Mouse (Mus musculus) neural tube, embryonic 10.5 days (tissue): ENCODE data around the gene Abhd15.
A peak's percentile ranks its signal among the peaks of the same experiment; 100 is the strongest.

ENCODE experiments used
- DNase-seq: peaks from one replicate; pipeline ENCODE4 v3.0.0-alpha.2; 2017; ENCODE audit warnings: low spot score; ENCODE audit errors: extremely low spot score

The Abhd15 gene

DNA sequence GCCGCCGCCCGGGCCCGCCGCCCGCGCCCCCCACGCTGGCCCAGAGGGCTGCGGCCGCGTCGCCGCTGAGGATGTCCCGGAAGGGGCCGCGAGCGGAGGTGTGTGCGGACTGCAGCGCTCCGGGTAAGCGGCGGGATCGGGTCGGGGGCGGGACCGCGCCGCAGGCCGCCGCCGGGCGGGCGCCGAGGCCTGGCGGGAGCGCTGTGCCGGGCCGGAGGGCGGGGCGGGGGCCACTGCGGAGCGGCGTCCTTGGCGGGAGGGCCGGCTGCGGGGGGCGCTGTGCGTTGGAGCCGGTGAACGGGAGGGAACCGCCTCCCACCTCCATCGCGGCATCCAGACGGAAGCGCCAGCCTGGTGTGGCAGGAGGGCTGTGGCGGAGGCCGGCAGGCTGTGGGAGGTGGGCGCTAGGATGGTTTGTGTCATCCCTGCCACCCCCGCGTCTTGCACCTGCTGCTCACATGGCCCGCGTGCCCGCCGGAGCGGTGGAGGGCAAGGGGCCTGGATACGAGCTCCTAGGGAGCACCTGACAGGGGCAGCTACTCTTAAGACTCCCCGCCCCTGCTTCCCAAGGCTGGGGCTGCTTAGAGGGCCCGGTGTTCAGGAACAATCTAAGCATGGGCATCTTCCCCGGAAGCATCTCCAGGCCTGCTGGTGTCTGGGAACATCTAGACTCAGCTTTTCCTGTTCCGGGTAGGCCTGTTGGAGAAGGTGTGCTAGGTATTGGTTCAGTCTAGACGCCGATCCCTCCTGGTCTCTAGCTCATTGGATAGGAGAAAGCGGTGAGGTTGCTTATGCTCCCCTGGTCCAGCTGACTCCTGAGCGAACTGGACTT, 21.2 kb upstream of the Abhd15 start, which contains the start of gene Git1:
Gene Git1, plus strand, starts transcription at position 51 of the 832 bp plus-strand sequence.
- peak; percentile 62 for DNase-seq

DNA sequence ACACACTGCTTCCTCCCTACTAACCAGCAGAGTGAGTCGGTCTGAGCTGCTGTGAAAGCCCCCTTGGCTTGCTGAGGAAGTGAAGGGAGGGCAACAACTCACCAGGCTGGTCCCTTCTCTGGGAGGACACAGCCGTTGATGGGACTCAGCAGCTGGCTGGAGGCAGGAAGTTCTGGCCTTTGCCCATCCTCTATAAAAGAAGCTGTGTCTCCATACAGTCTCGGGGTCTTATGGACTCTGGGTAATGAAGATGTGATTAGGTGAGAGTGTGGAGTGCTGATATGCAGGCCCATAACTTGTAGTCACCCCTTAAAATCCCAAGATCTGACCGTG, 20.6 kb upstream of the Abhd15 start:
- no peak for DNase-seq

DNA sequence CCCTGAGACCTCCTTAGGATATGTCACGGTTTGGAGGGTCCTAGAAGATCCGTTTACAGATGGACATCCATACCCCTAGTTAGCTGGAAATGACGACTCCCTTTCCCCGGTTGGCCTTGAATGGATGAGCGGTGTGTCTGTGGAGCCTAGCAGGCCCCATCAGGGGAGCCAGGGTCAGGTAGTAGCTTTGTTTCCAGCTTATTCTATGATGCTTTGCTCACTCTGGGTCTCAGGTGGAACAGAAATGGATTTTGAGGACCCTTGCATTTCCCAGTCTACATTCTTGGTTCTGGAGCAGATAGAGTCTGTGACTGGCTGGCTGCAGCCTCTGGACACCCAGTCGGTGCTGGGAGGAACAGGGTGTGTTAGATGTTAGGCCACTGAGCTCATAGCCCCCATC, 20.1 kb upstream of the Abhd15 start:
- DNase-seq: no peak

DNA sequence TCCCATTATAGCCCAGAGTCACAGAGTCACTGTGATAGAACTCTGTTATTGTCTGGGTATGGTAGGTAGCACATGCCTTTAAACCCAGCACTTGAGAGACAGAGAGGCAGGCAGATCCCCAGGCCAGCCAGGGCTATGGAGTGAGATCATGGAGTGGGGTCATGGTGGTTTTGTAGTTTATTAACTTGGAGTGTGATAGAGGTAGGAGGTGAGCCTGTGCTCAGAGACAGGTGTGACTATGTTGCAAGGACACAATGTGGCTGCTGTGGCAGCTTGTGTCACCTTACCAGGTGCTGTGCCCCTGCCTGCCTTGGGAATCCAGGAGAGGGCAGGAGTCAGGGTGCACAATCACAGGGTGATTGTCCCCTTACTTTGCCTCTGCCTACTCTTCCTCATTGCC, 19.4 kb upstream of the Abhd15 start:
- DNase-seq: no peak

DNA sequence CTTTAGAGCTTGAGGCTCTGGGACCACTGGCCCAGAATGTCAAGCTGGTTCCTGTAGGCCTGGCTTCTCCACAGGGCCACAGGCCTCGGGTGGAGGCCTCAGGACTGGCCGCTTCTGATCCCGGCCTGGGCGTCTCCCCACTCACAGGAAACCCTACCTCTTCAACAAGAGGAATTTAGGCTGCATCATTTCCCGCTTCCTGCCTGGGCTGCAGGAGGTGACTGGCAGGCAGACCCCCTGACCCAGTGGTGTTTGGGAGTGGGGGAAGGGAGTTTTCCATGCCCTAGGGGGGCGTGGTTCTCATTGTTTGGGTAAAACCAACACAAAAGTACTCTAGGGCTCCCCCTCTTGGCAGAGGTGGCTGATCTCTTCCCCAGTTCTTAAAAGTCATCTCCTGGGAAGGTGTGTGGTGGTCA, 17.6 kb upstream of the Abhd15 start:
- DNase-seq: peak; percentile 67

DNA sequence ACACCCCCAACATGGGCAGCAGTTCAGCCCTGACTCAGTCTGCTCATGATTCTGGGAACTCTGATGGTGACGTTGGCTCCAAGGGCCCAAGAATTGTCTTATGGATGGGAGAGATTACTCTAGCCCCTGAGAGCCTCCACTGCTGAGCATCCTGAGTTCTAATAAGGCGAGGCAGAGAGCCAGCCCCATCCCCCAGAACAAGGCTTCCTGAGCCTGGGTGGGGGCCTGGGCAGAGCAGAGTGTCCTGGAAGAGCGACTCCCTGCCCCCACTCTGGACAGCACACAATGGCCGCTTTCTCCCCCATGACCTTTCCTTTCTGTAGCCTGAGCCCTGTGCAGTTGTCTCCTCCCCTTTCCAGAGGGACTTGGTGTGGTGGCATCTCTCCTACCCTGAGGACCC, 17.1 kb upstream of the Abhd15 start:
- no peak for DNase-seq

DNA sequence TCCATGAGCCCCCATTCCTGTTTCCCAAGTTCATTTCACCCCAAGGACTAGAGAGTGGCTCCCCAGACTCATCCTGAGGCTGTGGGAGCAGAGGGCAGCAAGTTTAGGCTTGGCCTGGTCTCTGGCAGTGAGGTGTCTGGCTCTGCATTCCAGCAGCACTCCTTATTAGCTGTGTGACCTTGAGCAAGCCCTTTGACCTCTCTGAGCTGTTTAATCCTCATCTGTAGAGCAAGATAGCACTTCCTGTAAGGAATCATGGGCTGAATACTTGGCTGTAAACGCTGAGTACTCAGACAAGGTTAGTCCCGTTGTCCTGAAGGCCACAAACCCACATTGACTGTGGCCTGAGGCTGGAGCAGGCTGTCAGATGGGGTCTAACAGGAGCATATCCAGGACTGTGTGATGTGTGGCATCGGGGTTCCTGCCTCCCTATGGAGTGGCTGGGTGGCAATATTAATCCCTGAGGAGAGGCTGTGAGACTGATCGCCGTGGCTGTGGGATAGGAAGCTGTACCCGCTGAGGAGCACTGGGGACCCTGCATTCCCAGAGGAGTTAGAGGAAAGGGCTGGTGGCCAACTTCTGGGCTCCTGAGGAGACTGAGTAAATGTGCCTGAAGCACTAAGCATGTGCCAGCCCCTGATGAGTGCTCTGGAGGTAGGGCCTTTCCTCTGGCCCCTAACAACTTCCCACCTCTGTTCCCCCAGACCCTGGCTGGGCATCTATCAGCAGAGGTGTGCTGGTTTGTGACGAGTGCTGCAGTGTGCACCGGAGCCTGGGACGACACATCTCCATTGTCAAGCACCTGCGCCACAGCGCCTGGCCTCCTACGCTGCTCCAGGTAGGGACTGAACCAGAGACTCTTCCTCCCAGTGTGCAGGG, 16.4 kb upstream of the Abhd15 start:
- no peak for DNase-seq

DNA sequence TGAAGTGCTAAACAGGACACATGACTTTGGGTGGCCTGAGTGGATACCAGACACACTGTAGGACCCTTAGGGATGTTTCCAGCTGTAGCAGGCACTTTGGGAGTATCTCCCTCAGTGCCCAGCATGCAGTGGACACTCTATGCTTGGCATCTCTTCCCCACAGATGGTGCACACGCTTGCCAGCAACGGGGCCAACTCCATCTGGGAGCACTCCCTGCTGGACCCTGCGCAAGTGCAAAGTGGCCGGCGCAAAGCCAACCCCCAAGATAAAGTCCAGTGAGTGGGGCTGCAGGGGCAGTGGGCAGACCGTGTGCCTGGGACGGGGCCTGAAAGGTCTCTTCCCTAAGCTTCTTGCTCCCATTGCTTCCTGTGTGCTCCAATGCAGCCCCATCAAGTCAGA, 15.6 kb upstream of the Abhd15 start:
- no peak for DNase-seq

DNA sequence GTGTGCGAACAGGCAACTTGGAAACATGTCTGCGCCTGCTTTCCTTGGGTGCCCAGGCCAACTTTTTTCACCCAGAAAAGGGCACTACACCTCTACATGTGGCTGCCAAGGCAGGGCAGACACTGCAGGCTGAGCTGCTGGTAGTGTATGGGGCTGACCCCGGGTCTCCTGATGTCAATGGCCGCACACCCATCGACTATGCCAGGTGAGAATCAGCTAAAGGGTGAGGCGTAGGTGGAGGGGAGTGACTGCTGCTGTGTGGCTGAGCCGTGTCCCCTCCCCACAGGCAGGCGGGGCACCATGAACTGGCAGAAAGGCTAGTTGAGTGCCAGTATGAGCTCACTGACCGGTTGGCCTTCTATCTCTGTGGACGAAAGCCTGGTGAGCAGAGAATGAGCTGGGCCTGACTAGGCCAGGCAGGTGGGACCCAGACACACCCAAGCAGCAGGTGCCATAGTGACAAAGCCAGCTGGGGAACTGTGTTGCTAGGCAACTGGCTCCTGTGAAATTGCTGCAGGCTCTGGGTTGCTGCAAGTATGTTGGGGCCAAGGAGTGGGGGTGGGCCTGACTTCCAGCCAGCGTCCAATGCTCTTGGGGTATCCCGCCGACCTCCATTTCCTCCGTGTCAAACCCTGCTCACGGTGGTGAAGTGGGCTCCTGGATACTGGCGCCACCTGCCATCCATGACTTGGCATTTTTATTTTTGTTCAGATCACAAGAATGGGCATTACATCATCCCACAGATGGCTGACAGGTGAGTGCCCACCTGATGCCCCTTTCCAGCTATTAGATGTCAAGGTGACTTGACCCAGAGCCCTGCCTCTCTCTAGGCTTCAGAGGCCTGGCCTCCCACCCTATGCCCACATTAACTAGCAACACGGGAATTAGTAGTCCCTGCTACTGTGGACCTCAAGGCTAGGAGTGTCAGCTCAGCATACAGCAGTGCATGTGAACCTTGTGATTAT, 14.3 kb upstream of the Abhd15 start:
- DNase-seq: no peak

DNA sequence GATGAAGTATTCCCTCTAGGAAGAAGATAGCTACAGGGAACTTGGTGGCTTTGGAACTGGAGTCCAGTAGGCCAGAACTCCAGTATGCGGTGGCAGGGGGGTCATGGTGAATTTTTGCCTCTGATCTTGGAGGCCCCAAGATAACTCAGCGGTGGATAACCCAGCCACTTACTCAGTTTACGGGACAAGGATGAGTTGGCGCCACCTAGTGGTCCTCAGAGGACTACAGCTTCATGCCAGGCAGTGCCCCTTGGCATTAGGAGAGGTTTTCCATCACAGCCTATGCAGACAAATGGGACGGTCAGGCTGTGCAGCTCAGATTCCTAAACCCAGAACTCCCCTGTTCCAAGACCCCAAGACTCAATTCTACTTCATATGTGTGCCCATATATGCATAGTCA, 13.5 kb upstream of the Abhd15 start:
- peak; percentile 71 for DNase-seq

DNA sequence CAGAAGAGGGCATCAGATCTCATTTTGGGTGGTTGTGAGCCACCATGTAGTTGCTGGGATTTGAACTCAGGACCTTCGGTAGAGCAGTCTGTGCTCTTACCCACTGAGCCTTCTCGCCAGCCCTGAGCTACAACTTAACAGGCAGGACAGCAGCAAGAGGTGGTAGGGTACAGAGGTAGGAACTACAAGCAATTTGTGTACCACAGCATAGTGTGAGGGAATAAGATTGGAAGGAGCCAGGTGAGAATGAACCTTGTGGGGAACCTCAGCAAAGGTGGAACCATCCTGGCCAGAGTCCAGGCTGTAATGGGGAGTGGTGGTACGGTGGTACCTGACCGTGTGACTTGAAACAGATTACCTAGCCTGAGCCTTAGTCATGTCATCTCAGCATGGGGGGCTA, 12.9 kb upstream of the Abhd15 start:
- no peak for DNase-seq

DNA sequence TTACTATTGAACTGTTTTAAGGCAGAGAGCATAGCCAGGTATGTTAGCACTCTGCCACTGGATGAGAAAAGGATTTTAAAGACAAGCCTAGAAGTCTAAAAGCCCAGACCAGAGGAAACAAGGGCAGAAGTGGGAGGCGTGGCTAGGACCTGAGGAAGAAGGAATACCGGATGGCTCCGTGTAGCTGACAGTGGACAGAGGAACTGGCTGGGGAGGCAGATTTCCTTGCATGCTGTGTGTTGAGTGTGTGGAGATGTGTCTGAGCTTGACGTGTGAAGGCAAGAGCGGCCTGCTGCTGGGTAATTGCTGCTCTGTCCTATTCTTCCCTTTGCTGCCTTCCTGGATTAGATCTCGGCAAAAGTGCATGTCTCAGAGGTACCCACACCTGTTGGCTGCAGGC, 12.4 kb upstream of the Abhd15 start:
- DNase-seq: no peak

DNA sequence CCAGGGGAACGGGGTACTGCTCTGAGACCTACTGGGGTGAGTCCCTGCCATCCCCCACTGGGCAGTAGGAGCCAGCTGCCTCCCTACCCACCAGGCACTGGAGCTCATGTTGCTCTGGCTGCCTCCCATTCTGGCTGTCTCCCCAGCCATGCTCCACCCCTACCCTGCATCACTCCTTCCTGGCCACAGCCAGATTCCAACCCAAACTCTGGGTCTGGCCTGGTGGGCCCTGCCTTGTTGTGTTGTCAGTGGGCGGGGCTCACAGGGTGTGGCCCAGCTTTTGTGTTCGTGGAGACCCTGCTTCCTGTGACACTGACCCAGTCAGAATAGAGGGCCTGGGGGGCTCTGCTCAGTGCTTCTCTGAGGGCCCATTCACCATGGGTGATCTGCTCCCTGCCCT, 11.4 kb upstream of the Abhd15 start:
- DNase-seq: no peak

DNA sequence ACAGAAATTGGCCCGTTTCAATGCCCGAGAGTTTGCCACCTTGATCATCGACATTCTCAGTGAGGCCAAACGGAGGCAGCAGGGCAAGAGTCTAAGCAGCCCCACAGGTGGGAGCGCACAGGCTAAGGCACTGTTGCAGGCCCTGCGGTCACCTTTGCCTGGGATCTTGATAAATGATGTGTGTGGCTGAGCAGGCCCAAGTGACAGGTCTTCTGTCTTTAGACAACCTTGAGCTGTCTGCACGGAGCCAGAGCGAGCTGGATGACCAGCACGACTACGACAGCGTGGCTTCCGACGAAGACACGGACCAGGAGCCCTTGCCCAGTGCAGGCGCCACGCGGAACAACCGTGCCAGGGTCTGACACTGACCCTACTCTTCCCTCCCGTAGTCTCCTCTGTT, 10.5 kb upstream of the Abhd15 start:
- no peak for DNase-seq

DNA sequence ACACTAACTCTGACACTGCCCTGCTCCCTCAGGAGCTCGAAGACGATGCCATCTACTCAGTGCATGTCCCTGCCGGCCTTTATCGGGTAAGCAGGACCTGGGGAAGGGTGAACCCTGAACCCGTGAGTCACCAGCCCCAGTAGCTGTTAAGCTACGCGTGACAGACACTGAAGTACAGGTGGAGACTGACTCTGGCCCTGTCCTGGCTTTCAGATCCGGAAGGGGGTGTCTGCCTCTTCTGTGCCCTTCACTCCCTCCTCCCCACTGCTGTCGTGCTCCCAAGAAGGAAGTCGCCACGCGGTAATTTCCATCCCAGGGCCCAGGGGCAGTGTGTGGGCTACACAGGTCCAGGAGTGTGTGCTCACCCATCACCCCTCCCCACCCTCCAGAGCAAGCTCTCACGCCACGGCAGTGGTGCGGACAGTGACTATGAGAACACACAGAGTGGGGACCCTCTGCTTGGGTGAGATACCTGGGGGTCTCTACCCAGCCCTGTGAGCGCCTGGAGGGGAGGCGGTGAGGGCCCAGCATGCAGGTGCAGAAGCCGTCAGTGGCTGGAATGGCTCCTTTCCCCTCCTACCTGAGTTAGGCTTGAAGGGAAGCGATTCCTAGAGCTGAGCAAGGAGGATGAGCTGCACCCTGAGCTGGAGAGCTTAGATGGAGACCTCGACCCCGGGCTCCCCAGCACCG, 9.5 kb upstream of the Abhd15 start:
- DNase-seq: no peak

DNA sequence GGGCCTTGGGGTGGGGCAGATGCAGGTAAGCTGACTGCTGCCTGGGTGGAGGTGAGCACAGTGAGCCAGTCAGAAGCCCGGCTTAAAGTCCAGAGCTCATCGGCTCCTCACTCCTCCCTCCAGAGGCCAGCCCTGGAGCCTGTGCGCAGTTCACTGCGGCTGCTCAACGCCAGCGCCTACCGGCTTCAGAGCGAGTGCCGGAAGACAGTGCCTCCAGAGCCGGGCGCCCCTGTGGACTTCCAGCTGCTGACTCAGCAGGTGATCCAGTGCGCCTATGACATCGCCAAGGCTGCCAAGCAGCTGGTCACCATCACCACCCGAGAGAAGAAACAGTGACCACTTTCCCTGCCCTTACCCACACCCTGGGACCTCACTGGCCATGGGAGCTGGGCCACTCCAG, 8.6 kb upstream of the Abhd15 start:
- no peak for DNase-seq

DNA sequence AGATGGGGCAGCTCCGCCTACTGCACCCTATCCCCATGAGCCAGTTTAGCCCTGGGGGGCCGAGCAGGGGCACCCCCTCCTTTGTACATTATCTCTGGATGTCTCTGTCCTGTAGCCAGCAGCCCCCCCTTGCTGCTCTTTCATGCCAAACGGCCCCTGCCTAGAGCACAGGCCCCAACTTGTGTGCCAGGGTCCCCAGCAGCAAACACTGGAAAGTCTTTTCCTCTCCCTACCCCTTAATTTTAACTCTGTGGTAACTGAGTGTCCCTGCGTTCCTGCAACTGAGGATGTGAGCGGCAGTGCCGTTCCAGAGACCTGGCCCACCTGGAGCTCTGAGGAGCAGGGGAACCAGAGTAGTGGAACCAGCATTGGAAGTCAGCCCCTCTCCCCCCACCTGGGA, 8.0 kb upstream of the Abhd15 start:
- DNase-seq: no peak

DNA sequence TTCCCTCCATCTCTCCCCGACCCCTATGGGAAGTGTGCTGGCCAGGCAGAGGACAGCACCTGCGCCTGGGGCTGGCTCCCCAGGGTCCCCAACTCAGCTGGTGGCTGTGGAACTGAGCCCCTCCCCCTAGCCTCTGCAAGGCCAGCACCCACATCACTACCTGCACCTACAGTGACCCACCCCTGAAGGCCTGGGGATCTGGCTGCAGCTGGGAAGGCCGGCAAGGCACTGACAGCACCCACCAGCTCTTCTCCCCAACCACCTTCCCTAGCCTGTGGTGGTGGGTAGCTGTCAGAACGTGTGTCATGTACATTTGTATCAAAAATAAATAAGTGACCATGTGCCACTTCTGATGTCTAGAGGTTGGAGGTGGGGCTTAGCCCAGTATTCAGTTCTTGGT, 7.5 kb upstream of the Abhd15 start:
- DNase-seq: no peak

DNA sequence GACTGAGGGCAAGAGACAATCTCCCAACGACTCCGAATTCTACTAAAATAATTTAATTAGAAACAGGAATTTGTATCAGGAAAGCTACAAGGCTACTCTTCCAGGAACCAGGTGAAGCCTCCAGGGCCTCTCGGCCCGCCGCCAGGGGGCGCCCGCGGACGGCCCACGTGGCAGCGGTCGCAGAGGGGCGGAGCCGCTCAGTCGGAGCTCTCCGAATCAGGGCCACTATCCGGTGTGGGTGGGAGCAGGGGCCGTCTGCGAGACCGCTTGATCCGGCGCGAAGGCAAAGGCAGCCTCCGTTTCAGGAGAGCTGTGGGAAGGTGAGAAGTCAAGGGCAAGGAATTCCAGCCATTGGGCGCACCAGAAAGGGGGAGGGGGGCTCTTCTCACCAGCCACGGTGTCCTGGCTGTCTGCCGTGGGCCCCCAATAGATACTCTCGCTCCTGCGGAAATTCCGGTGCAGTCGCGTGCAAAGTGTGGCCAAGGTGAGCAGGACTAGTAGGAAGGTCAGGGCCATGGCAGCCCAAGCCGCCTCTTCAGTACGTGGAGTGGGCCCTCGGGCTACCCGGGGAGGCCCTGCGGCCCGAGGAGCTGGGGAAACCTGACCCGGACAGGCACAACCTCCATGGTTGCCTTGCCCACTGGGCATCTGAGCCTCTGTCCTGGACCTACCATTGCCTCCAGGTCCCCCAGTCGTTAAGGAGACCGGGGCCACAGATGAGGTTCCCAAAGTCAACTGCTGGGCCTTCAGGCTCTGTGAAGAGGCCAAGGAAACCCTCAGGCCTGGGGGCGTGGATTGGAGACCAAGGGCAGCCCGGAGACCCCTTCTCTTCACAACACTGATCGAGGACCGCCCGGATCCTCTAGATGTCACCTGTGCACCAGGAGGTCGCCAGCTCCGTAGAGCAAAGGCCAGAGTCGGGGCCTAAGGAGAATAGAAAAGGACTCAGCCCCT, 6.6 kb upstream of the Abhd15 start:
- peak; percentile 85 for DNase-seq

DNA sequence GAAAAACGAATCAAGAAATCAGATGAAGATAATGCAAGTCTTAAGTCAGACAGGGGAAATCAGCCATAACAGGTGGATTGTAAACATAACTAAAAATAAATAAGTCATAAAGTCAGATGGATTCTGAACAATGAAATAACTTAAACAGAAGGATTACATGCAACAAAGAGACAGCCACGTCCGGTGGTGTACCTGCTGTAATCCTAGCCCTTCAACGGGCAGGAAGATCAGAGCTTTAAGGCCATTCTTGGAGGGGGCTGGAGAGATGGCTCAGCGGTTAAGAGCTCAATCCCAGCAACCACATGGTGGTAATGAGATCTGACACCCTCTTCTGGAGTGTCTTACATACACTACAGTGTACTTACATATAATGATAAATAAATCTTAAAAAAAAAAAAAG, 3.6 kb upstream of the Abhd15 start:
- DNase-seq: no peak
